Comparison of ENCODE assay signal across 8 mouse cellular contexts in the genomic region with DNA sequence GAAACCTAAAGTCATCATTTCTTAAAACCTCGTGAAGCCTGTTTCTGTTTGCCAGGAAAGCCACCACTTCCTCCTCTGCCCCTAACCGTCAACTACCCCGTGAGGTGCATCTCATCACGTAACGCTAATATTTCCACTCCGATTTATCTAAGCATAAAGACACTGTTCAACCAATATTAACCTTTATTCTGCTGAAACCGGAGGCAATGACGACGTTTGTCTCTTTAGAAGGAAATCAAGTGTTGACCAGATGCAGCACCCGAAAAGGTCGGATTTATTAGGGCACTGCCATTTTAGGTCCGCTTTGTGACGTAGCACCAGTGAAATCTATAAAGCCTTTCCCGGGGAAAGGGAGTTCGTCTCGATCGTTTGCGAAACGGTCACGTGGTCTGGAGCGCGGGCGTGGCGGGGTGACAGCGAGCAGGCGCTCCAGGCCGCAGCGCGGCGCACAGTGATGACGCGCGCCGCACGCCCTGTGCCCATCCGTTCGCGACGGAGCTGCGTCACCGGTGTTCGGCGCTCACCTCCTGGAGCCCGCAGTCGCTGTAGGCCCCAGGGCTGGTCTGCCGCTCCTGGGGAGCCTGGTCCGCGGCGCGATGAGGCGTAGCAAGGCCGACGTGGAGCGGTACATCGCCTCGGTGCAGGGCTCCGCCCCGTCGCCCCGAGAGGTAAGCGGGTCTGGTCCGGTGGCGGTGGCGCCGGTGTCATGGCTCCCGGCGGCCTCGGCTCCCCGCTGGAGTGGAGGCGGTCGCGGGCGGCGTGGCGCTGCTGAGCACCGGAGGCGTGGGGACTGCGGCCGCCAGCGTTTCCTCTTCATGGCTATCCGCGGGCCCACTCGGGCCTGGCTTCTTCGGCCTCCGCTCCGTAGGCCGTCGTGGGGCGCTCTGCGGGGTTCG. TPM values are rescaled to one million over a fixed set of nuclear protein-coding genes. Genes with fewer than 3 reads are reported as not detected.
DNase-seq lines count a peak whose midpoint lies in the region; ATAC-seq lines count a peak whose summit lies in the region.

TSS of gene Ranbp2 (plus strand) at position 537 of the 896 bp plus-strand sequence.

- no peaks in the 10 kb centered on the region for H3K27me3 ChIP-seq in intestine, embryonic 14.5 days (replicated peaks; ENCODE audit: control insufficient read depth, insufficient read depth, low read length)

- under 1% methylated on average over 88 of the region's 91 CpGs for WGBS in intestine, embryonic 14.5 days

- peak within 1 kb of the TSS; percentile 72 for H3K4me2 ChIP-seq in intestine, embryonic 14.5 days (ENCODE audit: low read length)

- peak within 1 kb of the TSS; percentile 96 for H3K27ac ChIP-seq in intestine, embryonic 14.5 days (ENCODE audit: low read depth)

- peak; percentile 99 for ATAC-seq in intestine, embryonic 14.5 days (replicated peaks; ENCODE audit: low FRiP score, low TSS enrichment, low read depth)

- H3K36me3 ChIP-seq in intestine, embryonic 14.5 days (ENCODE audit: control insufficient read depth, insufficient read depth, low read length), result no peaks in the 10 kb centered on the region

- peak within 1 kb of the TSS; percentile 94 for H3K9ac ChIP-seq in intestine, embryonic 14.5 days (ENCODE audit: low read length)

- peak within 1 kb of the TSS; percentile 97 for H3K4me3 ChIP-seq in intestine, embryonic 14.5 days (ENCODE audit: low read depth, low read length)

- DNase-seq in adrenal gland, adult 18-20 months (ENCODE audit: low spot score in 2 of 2), result peak; percentile 96 to 97
- peak; percentile 99 for DNase-seq in embryo, embryonic 11 days
- peak; percentile 98 for DNase-seq in gastrocnemius, postnatal 25 days
- peak; percentile 97 for DNase-seq in intestine, embryonic 14.5 days (ENCODE audit: low spot score)
- DNase-seq in left cerebral cortex, postnatal 14 days (ENCODE audit: low spot score in 2 of 2), result peak; percentile 99
- peak; percentile 99 for DNase-seq in mesoderm, embryonic 11.5 days (ENCODE audit: low read depth, low spot score)
- peak; percentile 98 for DNase-seq in right cerebral cortex, postnatal 36 days (ENCODE audit: low spot score in 2 of 2)
- DNase-seq in yolk sac, embryonic 10.5 days (ENCODE audit: low spot score), result peak; percentile 95

- peaks cover 9% of the 10 kb centered on the region for H3K4me1 ChIP-seq in intestine, embryonic 14.5 days (replicated peaks; ENCODE audit: control insufficient read depth, insufficient read depth, low read length)

- intact Hi-C loops in left cerebral cortex, postnatal 14 days (cut with DNase I), result loop anchor here (2.0 to 5.0 kb wide), 2 partner anchors 54 to 84 kb away; no protein-coding TSS in a partner anchor

- H3K9me3 ChIP-seq in intestine, embryonic 14.5 days (ENCODE audit: control insufficient read depth, low read length), result no peaks in the 10 kb centered on the region

RNA-seq across cellular contexts. Expression of gene Ranbp2, which starts in this region (rescaled TPM):
- total RNA-seq in adrenal gland, adult 18-20 months (2021), result 10 to 100 TPM; 72.8 to 83.2 TPM
- total RNA-seq in gastrocnemius, postnatal 25 days (2021), result 10 to 100 TPM; 39.5 to 40.1 TPM
- 36.4 and 37.6 TPM in 2 replicates for polyA plus RNA-seq in intestine, embryonic 14.5 days (2014; fragmentation: Nextera tagmentation; extraction: Ambion mirVana)
- 10 to 100 TPM; 78.5 to 82.9 TPM for total RNA-seq in left cerebral cortex, postnatal 14 days (2021)

Comparison
In these comparisons a context has a peak if more than half of its experiments do, and no peak if none do; other contexts are left out.
1. Peak in every context shown above with its lines: DNase-seq, ATAC-seq, H3K4me3 ChIP-seq and H3K27ac ChIP-seq.